Mouse (Mus musculus): ENCODE measurements around the gene Bhlhe40.

GRCm38 (mm10) chr6:108688344-108688743, 27.9 kb downstream of the Bhlhe40 start:
- no peak for TF ChIP-seq POLR2A (IDR thresholded peaks at IDR 0.05; ENCODE audit: borderline replicate concordance, low read depth, low read length)
- TF ChIP-seq CTCF (IDR thresholded peaks at IDR 0.05; ENCODE audit: low read depth, low read length) = no peak

Data from bone marrow macrophage, adult 2 months (primary cell).